Mouse (Mus musculus) ES-E14 (cell line): ENCODE measurements around the gene Rab21.

Source experiments
- CHD2 ChIP-seq: IDR thresholded peaks from 2 replicates; pipeline ENCODE4 v1.6.1; 2014; ENCODE audit warnings: mild to moderate bottlenecking, low read depth, low read length, inconsistent platforms
- HCFC1 ChIP-seq: IDR thresholded peaks from 2 replicates; pipeline ENCODE4 v1.6.1; 2012; ENCODE audit warnings: low read length, inconsistent platforms, borderline replicate concordance; ENCODE audit not compliant: insufficient read depth
- MAFK ChIP-seq: IDR thresholded peaks from 2 replicates; pipeline ENCODE4 v1.6.1; 2014; ENCODE audit warnings: mild to moderate bottlenecking, low read depth, low read length, inconsistent platforms; ENCODE audit not compliant: insufficient read depth
- ZC3H11A ChIP-seq: IDR thresholded peaks from 2 replicates; pipeline ENCODE4 v1.6.1; 2012; ENCODE audit warnings: low read depth, mild to moderate bottlenecking, inconsistent platforms, low read length, borderline replicate concordance
- ZNF384 ChIP-seq: IDR thresholded peaks from 2 replicates; pipeline ENCODE4 v1.6.1; 2012; ENCODE audit warnings: low read depth, low read length, inconsistent platforms

DNA sequence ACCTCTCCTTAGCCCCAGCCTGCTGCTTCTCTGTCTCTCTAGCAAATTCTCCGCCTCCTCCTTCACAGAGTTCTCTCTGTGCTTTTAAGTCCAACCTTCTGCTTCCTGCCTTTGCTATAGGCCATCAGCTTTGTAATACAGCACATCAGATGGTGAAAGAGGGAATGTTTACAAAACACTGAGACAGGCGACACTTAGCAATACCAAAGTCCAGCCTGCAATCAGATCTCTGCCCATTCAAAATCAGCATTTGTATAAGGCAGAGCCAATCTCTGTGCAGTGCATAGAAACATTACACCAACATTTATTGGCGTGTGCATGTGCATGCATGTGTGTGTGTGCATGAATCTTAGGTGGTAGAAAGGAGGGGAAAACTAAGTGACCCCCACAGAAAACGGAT, 77.5 kb downstream of the Rab21 start:
- TF ChIP-seq ZNF384 (no peak), CHD2 (no peak), ZC3H11A (no peak), HCFC1 (no peak), MAFK (no peak)
